Mouse (Mus musculus): ENCODE measurements around the gene Tarsl2.

GRCm38 (mm10) chr7:65643861-65644421, 757 bp upstream of the Tarsl2 start:
- TF ChIP-seq POLR2A (IDR thresholded peaks at IDR 0.05; ENCODE audit: borderline replicate concordance, low read depth, low read length) (no peak), CTCF (IDR thresholded peaks at IDR 0.05; ENCODE audit: low read depth, low read length) (no peak)
